Mouse (Mus musculus): ENCODE measurements around the gene Lnx2. TPM values are rescaled to one million over a fixed set of nuclear protein-coding genes. Genes with fewer than 3 reads are reported as not detected.

Lnx2 gene
- polyA plus RNA-seq, 1 experiment = 48.3 TPM

GRCm38 (mm10) chr5:147034283-147034682 lies 42.1 kb downstream of the Lnx2 start:
- WGBS = 93% methylated on average over 12 of the region's 12 CpGs
- TF ChIP-seq CTCF (IDR thresholded peaks at IDR 0.05; ENCODE audit: borderline replicate concordance, control insufficient read depth, extremely low read depth, insufficient read depth, low read length, poor library complexity) = no peak
- TF ChIP-seq POLR2A (IDR thresholded peaks at IDR 0.05; ENCODE audit: control insufficient read depth, extremely low read depth, insufficient read depth, low read length, poor library complexity) = no peak
- H3K27ac ChIP-seq (ENCODE audit: control insufficient read depth, insufficient read depth, low read length) = no peak overlapping the region

GRCm38 (mm10) chr5:147033155-147033554 lies 43.2 kb downstream of the Lnx2 start:
- no peak for DNase-seq
- no peak overlapping the region for H3K27ac ChIP-seq (ENCODE audit: control insufficient read depth, insufficient read depth, low read length)
- no peak overlapping the region for H3K4me3 ChIP-seq (ENCODE audit: control insufficient read depth, insufficient read depth, low read length)
- H3K4me1 ChIP-seq (replicated peaks; ENCODE audit: control insufficient read depth, insufficient read depth, low read length) = no peaks in the 10 kb centered on the region
- TF ChIP-seq CTCF (IDR thresholded peaks at IDR 0.05; ENCODE audit: borderline replicate concordance, control insufficient read depth, extremely low read depth, insufficient read depth, low read length, poor library complexity) (no peak), POLR2A (IDR thresholded peaks at IDR 0.05; ENCODE audit: control insufficient read depth, extremely low read depth, insufficient read depth, low read length, poor library complexity) (no peak)
- H3K27me3 ChIP-seq (ENCODE audit: control insufficient read depth, insufficient read depth, low read length) = no peaks in the 10 kb centered on the region
- 82% methylated on average over 13 of the region's 13 CpGs for WGBS
- H3K36me3 ChIP-seq (ENCODE audit: control insufficient read depth, insufficient read depth, low read length) = peaks cover 12% of the 10 kb centered on the region

More at GRCm38 (mm10) chr5:147034283-147034682, 42.1 kb downstream of the Lnx2 start:
- no peak for DNase-seq
- Histone ChIP-seq H3K4me1 (replicated peaks; ENCODE audit: control insufficient read depth, insufficient read depth, low read length) (no peaks in the 10 kb centered on the region), H3K27me3 (ENCODE audit: control insufficient read depth, insufficient read depth, low read length) (no peaks in the 10 kb centered on the region), H3K36me3 (ENCODE audit: control insufficient read depth, insufficient read depth, low read length) (peaks cover 1% of the 10 kb centered on the region; the same call in 1 of the 2 replicates), H3K4me3 (ENCODE audit: control insufficient read depth, insufficient read depth, low read length) (no peak overlapping the region)

GRCm38 (mm10) chr5:147031281-147031680 lies 45.1 kb downstream of the Lnx2 start:
- Histone ChIP-seq H3K4me1 (replicated peaks; ENCODE audit: control insufficient read depth, insufficient read depth, low read length) (no peaks in the 10 kb centered on the region), H3K27me3 (ENCODE audit: control insufficient read depth, insufficient read depth, low read length) (no peaks in the 10 kb centered on the region), H3K36me3 (ENCODE audit: control insufficient read depth, insufficient read depth, low read length) (peaks cover 12% of the 10 kb centered on the region), H3K27ac (ENCODE audit: control insufficient read depth, insufficient read depth, low read length) (no peak overlapping the region), H3K4me3 (ENCODE audit: control insufficient read depth, insufficient read depth, low read length) (no peak overlapping the region)
- WGBS = 92% methylated on average over 14 of the region's 14 CpGs
- no peak for TF ChIP-seq POLR2A (IDR thresholded peaks at IDR 0.05; ENCODE audit: control insufficient read depth, extremely low read depth, insufficient read depth, low read length, poor library complexity)
- TF ChIP-seq CTCF (IDR thresholded peaks at IDR 0.05; ENCODE audit: borderline replicate concordance, control insufficient read depth, extremely low read depth, insufficient read depth, low read length, poor library complexity) = no peak
- DNase-seq = no peak

GRCm38 (mm10) chr5:147024331-147025034 lies 51.9 kb downstream of the Lnx2 start:
- Histone ChIP-seq H3K4me1 (replicated peaks; ENCODE audit: control insufficient read depth, insufficient read depth, low read length) (no peaks in the 10 kb centered on the region), H3K36me3 (ENCODE audit: control insufficient read depth, insufficient read depth, low read length) (peaks cover 25% of the 10 kb centered on the region), H3K27ac (ENCODE audit: control insufficient read depth, insufficient read depth, low read length) (no peak overlapping the region), H3K27me3 (ENCODE audit: control insufficient read depth, insufficient read depth, low read length) (no peaks in the 10 kb centered on the region), H3K4me3 (ENCODE audit: control insufficient read depth, insufficient read depth, low read length) (no peak overlapping the region)
- WGBS = 91% methylated on average over 24 of the region's 24 CpGs
- no peak for DNase-seq
- TF ChIP-seq POLR2A (IDR thresholded peaks at IDR 0.05; ENCODE audit: control insufficient read depth, extremely low read depth, insufficient read depth, low read length, poor library complexity) (no peak), CTCF (IDR thresholded peaks at IDR 0.05; ENCODE audit: borderline replicate concordance, control insufficient read depth, extremely low read depth, insufficient read depth, low read length, poor library complexity) (no peak)

- Histone ChIP-seq H3K27ac (ENCODE audit: control insufficient read depth, insufficient read depth, low read length) (no peak overlapping the region), H3K36me3 (ENCODE audit: control insufficient read depth, insufficient read depth, low read length) (peaks cover 26% of the 10 kb centered on the region), H3K27me3 (ENCODE audit: control insufficient read depth, insufficient read depth, low read length) (no peaks in the 10 kb centered on the region), H3K4me3 (ENCODE audit: control insufficient read depth, insufficient read depth, low read length) (no peak overlapping the region), H3K4me1 (replicated peaks; ENCODE audit: control insufficient read depth, insufficient read depth, low read length) (no peaks in the 10 kb centered on the region)
- WGBS = 97% methylated on average over 18 of the region's 18 CpGs
- TF ChIP-seq CTCF (IDR thresholded peaks at IDR 0.05; ENCODE audit: borderline replicate concordance, control insufficient read depth, extremely low read depth, insufficient read depth, low read length, poor library complexity) = no peak
- no peak for TF ChIP-seq POLR2A (IDR thresholded peaks at IDR 0.05; ENCODE audit: control insufficient read depth, extremely low read depth, insufficient read depth, low read length, poor library complexity)
- DNase-seq = no peak
These were observed 53.0 kb downstream of the Lnx2 start for GRCm38 (mm10) chr5:147023245-147023970.

GRCm38 (mm10) chr5:147021546-147022265 lies 54.7 kb downstream of the Lnx2 start:
- no peak for DNase-seq
- no peak overlapping the region; the same call in 1 of the 2 replicates for H3K27ac ChIP-seq (ENCODE audit: control insufficient read depth, insufficient read depth, low read length)
- no peak for TF ChIP-seq CTCF (IDR thresholded peaks at IDR 0.05; ENCODE audit: borderline replicate concordance, control insufficient read depth, extremely low read depth, insufficient read depth, low read length, poor library complexity)
- TF ChIP-seq POLR2A (IDR thresholded peaks at IDR 0.05; ENCODE audit: control insufficient read depth, extremely low read depth, insufficient read depth, low read length, poor library complexity) = no peak
- H3K36me3 ChIP-seq (ENCODE audit: control insufficient read depth, insufficient read depth, low read length) = peaks cover 27% of the 10 kb centered on the region
- 79% methylated on average over 5 of the region's 5 CpGs for whole genome bisulfite sequencing
- H3K4me3 ChIP-seq (ENCODE audit: control insufficient read depth, insufficient read depth, low read length) = no peak overlapping the region
- H3K4me1 ChIP-seq (replicated peaks; ENCODE audit: control insufficient read depth, insufficient read depth, low read length) = no peaks in the 10 kb centered on the region
- no peaks in the 10 kb centered on the region for H3K27me3 ChIP-seq (ENCODE audit: control insufficient read depth, insufficient read depth, low read length)
